Mouse (Mus musculus): ENCODE measurements around the gene Cpeb1. TPM values are rescaled to one million over a fixed set of nuclear protein-coding genes. Genes with fewer than 3 reads are reported as not detected.

The Cpeb1 gene
- polyA plus RNA-seq, 1 experiment from 2014 or later, result 0.08 TPM

- no peak overlapping the region for H3K9ac ChIP-seq (replicated peaks)
- no peak overlapping the region for H3K27ac ChIP-seq (ENCODE audit: low read depth)
- H3K4me1 ChIP-seq (ENCODE audit: insufficient read depth), result no peaks in the 10 kb centered on the region
- ATAC-seq, result no peak
- 54% methylated on average over 9 of the region's 9 CpGs for WGBS (ENCODE audit: insufficient replicate concordance)
- no peaks in the 10 kb centered on the region for H3K9me3 ChIP-seq (ENCODE audit: low read length)
- H3K4me2 ChIP-seq (ENCODE audit: low read depth, low read length), result no peak overlapping the region
- H3K27me3 ChIP-seq (ENCODE audit: insufficient read depth, low read length), result 0 out of 2 replicates have a peak, but pooled peaks cover 3% of the 10 kb centered on the region
- DNase-seq, result no peak
- H3K4me3 ChIP-seq (ENCODE audit: low read depth, low read length), result no peak overlapping the region
- TF ChIP-seq EP300 (IDR thresholded peaks at IDR 0.05; ENCODE audit: low read depth), result no peak
- no peak for TF ChIP-seq CTCF (IDR thresholded peaks at IDR 0.05; ENCODE audit: low read depth)
- H3K36me3 ChIP-seq (replicated peaks; ENCODE audit: insufficient read depth, low read length), result no peaks in the 10 kb centered on the region
These were observed 9.7 kb upstream of the Cpeb1 start for GRCm38 (mm10) chr7:81464906-81465450.

- H3K36me3 ChIP-seq (replicated peaks; ENCODE audit: insufficient read depth, low read length), result no peaks in the 10 kb centered on the region
- no peak for ATAC-seq
- no peaks in the 10 kb centered on the region for H3K9me3 ChIP-seq (ENCODE audit: low read length)
- H3K4me1 ChIP-seq (ENCODE audit: insufficient read depth), result no peaks in the 10 kb centered on the region
- peak; percentile 51 for DNase-seq
- 3% methylated on average over 4 of the region's 4 CpGs for WGBS (ENCODE audit: insufficient replicate concordance)
- H3K4me2 ChIP-seq (ENCODE audit: low read depth, low read length), result no peak overlapping the region
- H3K27ac ChIP-seq (ENCODE audit: low read depth), result no peak overlapping the region
- H3K9ac ChIP-seq (replicated peaks), result no peak overlapping the region
- 0 out of 2 replicates have a peak, but pooled peaks cover 5% of the 10 kb centered on the region for H3K27me3 ChIP-seq (ENCODE audit: insufficient read depth, low read length)
- H3K4me3 ChIP-seq (ENCODE audit: low read depth, low read length), result no peak overlapping the region
- TF ChIP-seq CTCF (IDR thresholded peaks at IDR 0.05; ENCODE audit: low read depth) (no peak), EP300 (IDR thresholded peaks at IDR 0.05; ENCODE audit: low read depth) (no peak)
These were observed 8.9 kb upstream of the Cpeb1 start for GRCm38 (mm10) chr7:81464116-81464515.

GRCm38 (mm10) chr7:81462815-81463214 is 7.5 kb upstream of the Cpeb1 start:
- ATAC-seq, result no peak
- Histone ChIP-seq H3K4me2 (ENCODE audit: low read depth, low read length) (no peak overlapping the region), H3K4me1 (ENCODE audit: insufficient read depth) (no peaks in the 10 kb centered on the region), H3K9me3 (ENCODE audit: low read length) (no peaks in the 10 kb centered on the region), H3K9ac (replicated peaks) (no peak overlapping the region), H3K27me3 (ENCODE audit: insufficient read depth, low read length) (peaks cover 9% of the 10 kb centered on the region; the same call in 1 of the 2 replicates), H3K4me3 (ENCODE audit: low read depth, low read length) (no peak overlapping the region), H3K27ac (ENCODE audit: low read depth) (no peak overlapping the region), H3K36me3 (replicated peaks; ENCODE audit: insufficient read depth, low read length) (no peaks in the 10 kb centered on the region)
- DNase-seq, result no peak
- 69% methylated on average over 3 of the region's 3 CpGs for WGBS (ENCODE audit: insufficient replicate concordance)
- TF ChIP-seq EP300 (IDR thresholded peaks at IDR 0.05; ENCODE audit: low read depth), result no peak
- no peak for TF ChIP-seq CTCF (IDR thresholded peaks at IDR 0.05; ENCODE audit: low read depth)

GRCm38 (mm10) chr7:81454331-81455039 is 780 bp downstream of the Cpeb1 start:
- Histone ChIP-seq H3K27ac (ENCODE audit: low read depth) (no peak overlapping the region), H3K4me3 (ENCODE audit: low read depth, low read length) (peak overlapping the region; percentile 46), H3K4me1 (ENCODE audit: insufficient read depth) (peaks cover 14% of the 10 kb centered on the region), H3K27me3 (ENCODE audit: insufficient read depth, low read length) (peaks cover 72% of the 10 kb centered on the region), H3K36me3 (replicated peaks; ENCODE audit: insufficient read depth, low read length) (no peaks in the 10 kb centered on the region), H3K9me3 (ENCODE audit: low read length) (no peaks in the 10 kb centered on the region), H3K9ac (replicated peaks) (no peak overlapping the region), H3K4me2 (ENCODE audit: low read depth, low read length) (peak overlapping the region; percentile 73)
- WGBS (ENCODE audit: insufficient replicate concordance), result 2% methylated on average over 53 of the region's 87 CpGs
- ATAC-seq (peak; percentile 48; the same call in 1 of the 2 replicates), DNase-seq (peak; percentile 29)
- no peak for TF ChIP-seq EP300 (IDR thresholded peaks at IDR 0.05; ENCODE audit: low read depth)
- TF ChIP-seq CTCF (IDR thresholded peaks at IDR 0.05; ENCODE audit: low read depth), result no peak

DNA sequence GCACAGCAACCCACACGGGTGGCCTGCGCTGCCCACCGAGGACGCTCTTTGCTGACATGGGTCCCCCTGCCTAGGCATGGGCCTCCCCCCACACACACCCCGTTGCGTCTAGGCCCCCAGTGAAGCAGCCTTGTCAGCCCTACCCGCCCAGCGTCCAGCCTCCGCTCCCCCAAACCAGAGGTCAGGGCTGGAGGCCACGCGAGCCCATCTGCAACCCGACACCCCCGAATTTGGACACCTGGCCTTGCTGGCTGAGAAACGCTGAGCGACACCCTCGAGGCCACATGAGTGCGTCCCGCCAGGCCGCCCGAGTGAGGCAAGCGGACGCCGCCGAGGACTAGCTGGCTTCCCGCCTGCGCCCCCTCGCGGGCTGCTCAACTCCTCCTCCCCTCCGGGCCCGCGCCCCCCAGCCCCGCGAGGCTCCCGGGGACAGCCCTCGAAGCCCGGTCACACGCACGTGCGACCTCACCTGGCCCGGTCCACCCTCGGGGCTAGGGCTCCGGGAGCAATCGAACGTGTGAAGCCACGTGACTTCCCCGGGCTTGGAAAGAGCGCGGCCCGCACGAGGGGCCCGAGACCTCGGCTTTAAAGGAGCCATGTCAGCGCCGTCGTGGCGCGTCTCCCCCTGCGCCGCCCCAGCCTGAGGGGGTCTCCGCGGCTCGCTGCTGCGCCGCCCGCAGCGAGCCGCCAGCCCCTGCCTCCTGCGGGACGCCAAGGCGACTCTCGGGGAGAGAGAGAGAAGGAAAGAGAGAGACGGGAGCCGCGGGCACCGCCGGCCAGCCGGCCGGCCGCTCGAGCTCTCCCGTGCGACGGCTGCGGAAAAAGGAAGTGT is 1.6 kb downstream of the Cpeb1 start:
- WGBS (ENCODE audit: insufficient replicate concordance), result 5% methylated on average over 81 of the region's 84 CpGs
- H3K4me2 ChIP-seq (ENCODE audit: low read depth, low read length), result peak overlapping the region; percentile 73
- TF ChIP-seq EP300 (IDR thresholded peaks at IDR 0.05; ENCODE audit: low read depth) (no peak), CTCF (IDR thresholded peaks at IDR 0.05; ENCODE audit: low read depth) (0 out of 2 replicates have a peak, but pooled peaks have one; percentile 10)

DNA sequence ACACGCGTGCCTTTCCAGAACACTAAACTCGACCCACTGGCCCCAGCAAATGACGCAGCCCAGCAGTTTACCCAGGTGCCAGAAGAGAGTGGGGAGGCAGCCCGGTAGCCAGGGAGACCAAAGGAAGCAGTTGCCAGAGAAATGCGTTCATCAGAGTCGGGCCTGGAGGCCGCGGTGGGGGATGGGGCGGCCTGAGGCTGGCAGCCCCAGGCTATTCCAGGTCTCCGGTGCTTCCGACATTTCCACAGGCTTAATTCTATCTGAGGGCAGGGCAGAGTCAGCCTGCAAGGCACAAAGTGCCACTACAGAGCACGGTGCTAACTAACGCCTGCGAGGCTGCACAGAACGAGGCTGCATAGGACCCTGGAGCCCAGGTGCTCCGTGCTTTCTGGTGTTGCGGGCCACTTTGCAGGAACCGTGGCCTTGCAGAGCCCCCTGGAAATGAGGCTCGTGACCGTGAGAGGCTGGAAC is 2.3 kb downstream of the Cpeb1 start:
- no peaks in the 10 kb centered on the region for H3K36me3 ChIP-seq (replicated peaks; ENCODE audit: insufficient read depth, low read length)
- peaks cover 66% of the 10 kb centered on the region for H3K27me3 ChIP-seq (ENCODE audit: insufficient read depth, low read length)
- H3K27ac ChIP-seq (ENCODE audit: low read depth), result no peak overlapping the region
- DNase-seq, result no peak
- H3K9ac ChIP-seq (replicated peaks), result no peak overlapping the region
- 8% methylated on average over 21 of the region's 21 CpGs for WGBS (ENCODE audit: insufficient replicate concordance)
- no peaks in the 10 kb centered on the region for H3K9me3 ChIP-seq (ENCODE audit: low read length)
- no peak for ATAC-seq
- H3K4me1 ChIP-seq (ENCODE audit: insufficient read depth), result peaks cover 14% of the 10 kb centered on the region
- no peak overlapping the region for H3K4me3 ChIP-seq (ENCODE audit: low read depth, low read length)
- no peak overlapping the region for H3K4me2 ChIP-seq (ENCODE audit: low read depth, low read length)
- no peak for TF ChIP-seq EP300 (IDR thresholded peaks at IDR 0.05; ENCODE audit: low read depth)
- TF ChIP-seq CTCF (IDR thresholded peaks at IDR 0.05; ENCODE audit: low read depth), result no peak

More for the DNA sequence above, 1.6 kb downstream of the Cpeb1 start:
- H3K27ac ChIP-seq (ENCODE audit: low read depth), result no peak overlapping the region
- peaks cover 14% of the 10 kb centered on the region for H3K4me1 ChIP-seq (ENCODE audit: insufficient read depth)
- no peaks in the 10 kb centered on the region for H3K36me3 ChIP-seq (replicated peaks; ENCODE audit: insufficient read depth, low read length)
- no peak overlapping the region for H3K9ac ChIP-seq (replicated peaks)
- peak overlapping the region; percentile 46 for H3K4me3 ChIP-seq (ENCODE audit: low read depth, low read length)
- H3K27me3 ChIP-seq (ENCODE audit: insufficient read depth, low read length), result peaks cover 66% of the 10 kb centered on the region
- DNase-seq, result peak; percentile 34
- peak; percentile 51; the same call in 1 of the 2 replicates for ATAC-seq
- H3K9me3 ChIP-seq (ENCODE audit: low read length), result no peaks in the 10 kb centered on the region
